Mouse (Mus musculus) hindbrain, embryonic 14.5 days (tissue): ENCODE results near the gene Steap3. TPM values are rescaled to one million over a fixed set of nuclear protein-coding genes. Genes with fewer than 3 reads are reported as not detected.

ENCODE experiments used
- ATAC-seq: fragments of 200-750 bp; cut with Nextera tagmentation; 2 replicates; pipeline ENCODE4 v1.8.0; 2017; ENCODE audit warnings: moderate number of reproducible peaks, mild to moderate bottlenecking, moderate TSS enrichment, moderate library complexity; ENCODE audit not compliant: low FRiP score
- DNase-seq: peaks from one replicate; pipeline ENCODE4 v3.0.0-alpha.2; 2015; ENCODE audit warnings: low spot score
- H3K27ac ChIP-seq: fragments of 300-500 bp; sonication (generic); 2 replicates; pipeline ENCODE4 v1.5.1; 2014; ENCODE audit warnings: mild to moderate bottlenecking, moderate library complexity
- H3K27me3 ChIP-seq: fragments of 300-500 bp; sonication (generic); 2 replicates; pipeline ENCODE4 v1.6.1; 2014; ENCODE audit warnings: mild to moderate bottlenecking, low read length, mixed read lengths; ENCODE audit not compliant: control insufficient read depth, insufficient read depth
- H3K36me3 ChIP-seq: fragments of 300-500 bp; sonication (generic); replicated peaks from 2 replicates; pipeline ENCODE4 v1.6.1; 2014; ENCODE audit not compliant: control insufficient read depth, insufficient read depth
- H3K4me1 ChIP-seq: fragments of 300-500 bp; sonication (generic); replicated peaks from 2 replicates; pipeline ENCODE4 v1.6.1; 2014; ENCODE audit warnings: antibody characterized with exemption, low read length, mixed read lengths; ENCODE audit not compliant: control insufficient read depth, insufficient read depth
- H3K4me2 ChIP-seq: fragments of 300-500 bp; sonication (generic); replicated peaks from 2 replicates; pipeline ENCODE4 v1.6.1; 2014; ENCODE audit warnings: mild to moderate bottlenecking, moderate library complexity
- H3K4me3 ChIP-seq: fragments of 300-500 bp; sonication (generic); replicated peaks from 2 replicates; pipeline ENCODE4 v1.5.1; 2014; ENCODE audit warnings: mild to moderate bottlenecking, low read length
- H3K9ac ChIP-seq: fragments of 300-500 bp; sonication (generic); 2 replicates; pipeline ENCODE4 v1.6.1; 2014
- H3K9me3 ChIP-seq: fragments of 300-500 bp; sonication (generic); 2 replicates; pipeline ENCODE4 v1.6.1; 2016; ENCODE audit warnings: low read length; ENCODE audit not compliant: control insufficient read depth
- WGBS: fragments of 180-500 bp; shearing (Covaris S2); extraction: QIAGEN DNeasy Blood & Tissue Kit; methylation state at CpG from one replicate; pipeline ENCODE4 v1.1.7; 2014; 5-methylcytosine and 5-hydroxymethylcytosine counted together
- polyA plus RNA-seq: library from polyadenylated mRNA; unstranded; fragments of >200 nt; fragmentation: Nextera tagmentation; extraction: Ambion mirVana; gene quantifications from 2 replicates; pipeline ENCODE4 v1.2.1, GENCODE M21; 2014

Gene Steap3
- polyA plus RNA-seq, 1 experiment from 2014 or later: 2.7 TPM

- no peak overlapping the region for H3K4me3 ChIP-seq
- H3K4me1 ChIP-seq: no peaks in the 10 kb centered on the region
- no peak overlapping the region for H3K4me2 ChIP-seq
Measured at GRCm38 (mm10) chr1:120258744-120259143, 13.8 kb downstream of the Steap3 start.

DNA sequence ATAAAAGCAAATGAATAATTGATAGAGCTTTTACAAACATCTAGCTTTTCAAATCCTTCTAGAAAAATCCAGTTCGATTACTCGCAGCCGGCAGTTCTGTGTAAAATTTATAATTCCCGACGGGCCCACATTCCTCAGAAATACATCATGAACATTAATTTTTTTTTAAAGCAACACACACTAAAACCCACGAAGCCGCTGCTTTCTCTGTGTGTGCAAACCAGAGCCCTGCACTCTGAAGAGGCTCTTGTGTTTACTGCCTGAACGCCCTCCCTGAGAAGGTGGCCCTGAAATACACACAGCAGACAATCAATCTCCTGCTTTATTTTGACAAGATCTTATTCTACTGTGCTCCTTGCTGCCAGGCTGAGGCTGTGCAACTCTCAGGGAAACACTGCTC, 14.3 kb downstream of the Steap3 start:
- DNase-seq: no peak
- Histone ChIP-seq H3K4me2 (no peak overlapping the region), H3K9ac (no peak overlapping the region), H3K36me3 (no peaks in the 10 kb centered on the region), H3K27ac (no peak overlapping the region), H3K4me3 (no peak overlapping the region), H3K4me1 (no peaks in the 10 kb centered on the region), H3K9me3 (no peaks in the 10 kb centered on the region), H3K27me3 (0 out of 2 replicates have a peak, but pooled peaks cover under 1% of the 10 kb centered on the region)
- 72% methylated on average over 8 of the region's 8 CpGs for WGBS
- no peak for ATAC-seq

More at GRCm38 (mm10) chr1:120258744-120259143, 13.8 kb downstream of the Steap3 start:
- no peaks in the 10 kb centered on the region for H3K9me3 ChIP-seq
- no peak for DNase-seq
- WGBS: 65% methylated on average over 9 of the region's 9 CpGs
- ATAC-seq: no peak
- H3K9ac ChIP-seq: no peak overlapping the region
- H3K27me3 ChIP-seq: peaks cover 6% of the 10 kb centered on the region; the same call in 1 of the 2 replicates
- H3K36me3 ChIP-seq: no peaks in the 10 kb centered on the region
- H3K27ac ChIP-seq: no peak overlapping the region

- no peak overlapping the region for H3K4me3 ChIP-seq
- no peak overlapping the region for H3K27ac ChIP-seq
- no peaks in the 10 kb centered on the region for H3K4me1 ChIP-seq
- H3K27me3 ChIP-seq: no peaks in the 10 kb centered on the region
- DNase-seq: no peak
- H3K9ac ChIP-seq: no peak overlapping the region
- no peaks in the 10 kb centered on the region for H3K9me3 ChIP-seq
- H3K4me2 ChIP-seq: no peak overlapping the region
- no peak for ATAC-seq
- WGBS: 87% methylated on average over 6 of the region's 6 CpGs
- no peaks in the 10 kb centered on the region for H3K36me3 ChIP-seq
Measured at GRCm38 (mm10) chr1:120253751-120254150, 18.8 kb downstream of the Steap3 start.

GRCm38 (mm10) chr1:120252519-120253160, 19.9 kb downstream of the Steap3 start:
- no peak overlapping the region for H3K27ac ChIP-seq
- H3K4me2 ChIP-seq: no peak overlapping the region
- H3K4me3 ChIP-seq: no peak overlapping the region
- no peaks in the 10 kb centered on the region for H3K27me3 ChIP-seq
- ATAC-seq (no peak), DNase-seq (no peak)
- H3K4me1 ChIP-seq: no peaks in the 10 kb centered on the region
- WGBS: 94% methylated on average over 7 of the region's 7 CpGs
- H3K9me3 ChIP-seq: no peaks in the 10 kb centered on the region
- no peak overlapping the region for H3K9ac ChIP-seq
- no peaks in the 10 kb centered on the region for H3K36me3 ChIP-seq

DNA sequence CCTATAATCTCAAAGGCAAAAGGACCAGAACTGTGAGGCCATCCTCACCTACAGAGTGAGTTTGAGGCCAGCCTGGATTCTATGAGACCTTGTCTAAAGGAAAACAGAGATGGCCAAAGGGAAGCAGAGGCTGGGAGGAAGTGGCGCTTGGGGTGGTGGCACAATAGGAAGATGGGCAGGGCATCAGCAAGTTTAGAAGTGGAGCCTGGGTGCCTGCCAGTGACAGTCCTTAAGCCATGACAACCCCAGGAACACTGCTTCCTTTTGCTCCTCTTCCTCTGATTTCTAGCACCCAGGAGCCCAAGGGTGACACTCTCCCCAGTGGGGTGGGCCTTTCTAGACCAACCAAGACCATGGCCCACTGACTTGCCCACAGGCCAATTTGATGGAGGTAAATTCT, 21.3 kb downstream of the Steap3 start:
- H3K4me2 ChIP-seq: no peak overlapping the region
- H3K36me3 ChIP-seq: no peaks in the 10 kb centered on the region
- no peaks in the 10 kb centered on the region for H3K4me1 ChIP-seq
- H3K9me3 ChIP-seq: no peaks in the 10 kb centered on the region
- DNase-seq: no peak
- ATAC-seq: no peak
- H3K27ac ChIP-seq: no peak overlapping the region
- H3K27me3 ChIP-seq: no peaks in the 10 kb centered on the region
- no peak overlapping the region for H3K4me3 ChIP-seq
- 93% methylated on average over 1 of the region's 1 CpGs for WGBS
- no peak overlapping the region for H3K9ac ChIP-seq

GRCm38 (mm10) chr1:120250586-120250985, 21.9 kb downstream of the Steap3 start:
- no peaks in the 10 kb centered on the region for H3K36me3 ChIP-seq
- no peak overlapping the region for H3K4me2 ChIP-seq
- H3K9me3 ChIP-seq: no peaks in the 10 kb centered on the region
- H3K4me1 ChIP-seq: no peaks in the 10 kb centered on the region
- no peak for DNase-seq
- no peak overlapping the region for H3K27ac ChIP-seq
- H3K27me3 ChIP-seq: no peaks in the 10 kb centered on the region
- H3K9ac ChIP-seq: no peak overlapping the region
- H3K4me3 ChIP-seq: no peak overlapping the region
- WGBS: 87% methylated on average over 3 of the region's 3 CpGs
- no peak for ATAC-seq

GRCm38 (mm10) chr1:120249842-120250241, 22.7 kb downstream of the Steap3 start:
- H3K9me3 ChIP-seq: no peaks in the 10 kb centered on the region
- H3K4me1 ChIP-seq: no peaks in the 10 kb centered on the region
- no peak for ATAC-seq
- no peak overlapping the region for H3K9ac ChIP-seq
- H3K27ac ChIP-seq: no peak overlapping the region
- H3K36me3 ChIP-seq: no peaks in the 10 kb centered on the region
- no peak overlapping the region for H3K4me2 ChIP-seq
- no peak for DNase-seq
- H3K4me3 ChIP-seq: no peak overlapping the region
- H3K27me3 ChIP-seq: no peaks in the 10 kb centered on the region
- WGBS: 94% methylated on average over 5 of the region's 5 CpGs

DNA sequence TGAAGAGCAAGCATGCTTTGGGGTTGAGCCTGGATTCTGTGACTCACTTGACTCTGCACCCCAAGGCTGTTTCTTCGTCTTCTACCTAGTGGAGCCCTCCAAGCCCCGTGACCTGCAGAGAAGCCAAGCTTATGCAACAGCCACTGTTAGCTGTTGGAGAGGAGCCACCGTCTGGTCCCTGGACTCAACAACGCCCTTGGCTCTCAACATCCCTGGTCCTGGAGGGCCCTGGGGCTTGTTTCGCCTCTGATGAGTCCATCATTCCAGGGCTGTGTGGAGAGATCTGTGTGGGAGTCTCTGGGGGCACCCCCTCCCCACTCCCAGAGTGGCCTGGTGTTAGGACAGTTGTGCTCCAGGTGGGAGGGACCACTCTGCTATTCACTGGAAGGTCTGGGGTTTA, 24.3 kb downstream of the Steap3 start:
- Histone ChIP-seq H3K4me1 (no peaks in the 10 kb centered on the region), H3K9me3 (no peaks in the 10 kb centered on the region), H3K36me3 (no peaks in the 10 kb centered on the region), H3K27ac (no peak overlapping the region), H3K9ac (no peak overlapping the region), H3K4me2 (no peak overlapping the region), H3K4me3 (no peak overlapping the region), H3K27me3 (no peaks in the 10 kb centered on the region)
- ATAC-seq (no peak), DNase-seq (no peak)
- WGBS: 81% methylated on average over 5 of the region's 5 CpGs

DNA sequence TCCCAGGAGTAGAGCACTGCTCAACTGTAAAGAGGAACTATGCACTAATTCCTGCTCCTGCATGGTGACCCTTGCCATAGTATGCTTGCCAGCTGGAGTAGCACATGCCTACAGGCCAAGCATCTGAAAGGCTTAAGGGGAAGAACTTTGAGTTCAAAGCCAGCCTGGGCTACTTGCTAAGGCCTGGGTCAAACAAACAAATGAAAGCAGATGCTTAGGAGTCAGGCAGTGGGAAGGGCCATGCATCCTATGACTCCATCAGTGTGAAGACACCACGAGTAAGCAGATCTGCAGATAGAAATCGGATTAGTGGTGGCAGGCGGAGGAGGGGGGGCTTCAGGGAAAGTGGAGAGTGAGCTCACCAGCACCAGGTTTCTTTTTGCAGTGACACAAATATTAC, 25.2 kb downstream of the Steap3 start:
- WGBS: 81% methylated on average over 3 of the region's 3 CpGs
- no peak overlapping the region for H3K4me3 ChIP-seq
- H3K4me2 ChIP-seq: no peak overlapping the region
- ATAC-seq (no peak), DNase-seq (no peak)
- H3K36me3 ChIP-seq: no peaks in the 10 kb centered on the region
- no peak overlapping the region for H3K27ac ChIP-seq
- H3K9ac ChIP-seq: no peak overlapping the region
- H3K9me3 ChIP-seq: no peaks in the 10 kb centered on the region
- no peaks in the 10 kb centered on the region for H3K27me3 ChIP-seq
- H3K4me1 ChIP-seq: no peaks in the 10 kb centered on the region

GRCm38 (mm10) chr1:120246946-120247345, 25.6 kb downstream of the Steap3 start:
- no peak for DNase-seq
- Histone ChIP-seq H3K27me3 (no peaks in the 10 kb centered on the region), H3K9me3 (no peaks in the 10 kb centered on the region), H3K4me1 (no peaks in the 10 kb centered on the region), H3K9ac (no peak overlapping the region), H3K4me3 (no peak overlapping the region), H3K27ac (no peak overlapping the region), H3K36me3 (no peaks in the 10 kb centered on the region), H3K4me2 (no peak overlapping the region)
- 95% methylated on average over 8 of the region's 8 CpGs for WGBS
- ATAC-seq: no peak
